Mouse (Mus musculus) bone marrow macrophage, adult 2 months (primary cell): ENCODE results near the gene 4930558K02Rik.

Source experiments
- CTCF ChIP-seq: IDR thresholded peaks from 2 replicates; pipeline ENCODE4 v1.5.1; 2012; ENCODE audit warnings: low read depth, mild to moderate bottlenecking, low read length, moderate library complexity
- POLR2A ChIP-seq: IDR thresholded peaks from 2 replicates; pipeline ENCODE4 v1.6.1; 2012; ENCODE audit warnings: mild to moderate bottlenecking, low read depth, low read length, borderline replicate concordance

DNA sequence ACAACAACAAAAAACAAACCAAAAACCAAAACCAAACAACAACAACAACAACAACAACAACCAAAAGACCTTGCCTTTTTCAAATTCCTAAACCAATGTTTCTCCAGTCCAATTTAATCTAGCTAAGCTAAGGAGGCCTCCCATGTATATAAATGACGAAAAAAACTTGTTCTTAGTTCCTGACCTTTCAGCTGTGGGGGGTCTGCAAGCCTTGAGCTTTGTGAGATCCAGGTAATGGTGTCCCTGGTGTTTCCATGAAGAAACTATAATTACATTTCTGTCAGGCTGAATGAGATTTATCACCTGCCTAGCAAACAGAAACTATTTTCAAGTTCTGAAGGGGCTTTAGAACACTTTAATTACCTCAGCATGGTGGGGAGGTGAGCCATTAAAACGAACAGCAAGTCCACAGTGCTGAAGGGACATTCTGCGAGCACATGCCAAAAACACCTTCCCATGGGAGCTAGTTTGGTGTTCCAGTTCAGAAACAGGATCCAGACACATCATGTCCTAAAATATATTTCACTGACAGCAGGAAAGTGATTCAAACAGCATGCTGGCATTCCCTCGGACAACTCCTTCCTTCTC, 4.6 kb upstream of the 4930558K02Rik start:
- TF ChIP-seq CTCF: no peak
- no peak for TF ChIP-seq POLR2A
